ENCODE assay signal across 16 mouse cellular contexts in the genomic region with DNA sequence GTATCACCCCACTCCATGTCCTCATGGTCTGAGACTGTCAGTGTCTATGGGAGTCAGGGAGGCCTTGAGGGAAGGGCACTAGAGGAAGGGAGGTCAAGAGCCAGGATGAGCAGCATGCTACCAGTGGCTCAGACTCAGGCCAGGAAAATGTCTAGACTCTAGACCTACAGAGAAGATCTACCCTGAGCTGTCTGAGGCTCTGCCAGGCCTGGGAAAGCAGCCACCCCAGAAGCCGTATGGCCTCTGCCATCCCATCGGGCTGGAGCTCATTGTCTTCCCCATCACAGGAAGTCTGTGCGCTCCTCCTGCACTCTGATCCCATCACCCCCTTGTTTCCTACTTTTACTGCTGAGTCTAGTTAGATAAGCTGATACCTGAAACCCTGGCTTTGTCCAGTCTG.
"Had no signal": no experiment of that assay in that cellular context is flagged by ENCODE, and none has a peak within 500 bp of the region (broad histone marks: within the 10 kb centered on the region; RNA-seq: fewer than 3 reads in every experiment).

No protein-coding gene starts in this region.

- H3K9me3 ChIP-seq: limb, embryonic 10.5 days; limb, embryonic 13.5 days; liver, embryonic 12.5 days; liver, embryonic 15.5 days; lung, embryonic 15.5 days; midbrain, embryonic 10.5 days had no signal

- H3K27me3 ChIP-seq: lung, embryonic 15.5 days had no signal

- H3K27ac ChIP-seq: kidney, postnatal 0 days; limb, embryonic 10.5 days; limb, embryonic 13.5 days; liver, embryonic 12.5 days; liver, embryonic 15.5 days; lung, embryonic 15.5 days; midbrain, embryonic 10.5 days had no signal

- DNase-seq: kidney, postnatal 25 days; liver; lung, adult 18-20 months; lung, postnatal 10 days; lung, postnatal 36 days; midbrain, embryonic 14.5 days; thymus, adult 18-20 months; thymus, postnatal 4 days had no signal

- H3K4me1 ChIP-seq: liver, embryonic 12.5 days; liver, embryonic 15.5 days had no signal

- H3K36me3 ChIP-seq: limb, embryonic 10.5 days; limb, embryonic 13.5 days; liver, embryonic 12.5 days; liver, embryonic 15.5 days; lung, embryonic 15.5 days had no signal

- H3K4me3 ChIP-seq: limb, embryonic 10.5 days; limb, embryonic 13.5 days; liver, embryonic 12.5 days; liver, embryonic 15.5 days; lung, embryonic 15.5 days; megakaryocyte, embryonic 14.5 days; midbrain, embryonic 10.5 days had no signal
